Mouse (Mus musculus) common myeloid progenitor, adult 5-6 weeks (primary cell): ENCODE data around the gene Asmt. TPM values are rescaled to one million over a fixed set of nuclear protein-coding genes. Genes with fewer than 3 reads are reported as not detected.
A peak's percentile ranks its signal among the peaks of the same experiment; 100 is the strongest.

Experiments used
- ATAC-seq: replicated peaks from 2 replicates; pipeline ENCODE4 v1.8.0; 2016; ENCODE audit warnings: low read depth, mild to moderate bottlenecking, moderate TSS enrichment, inconsistent platforms; ENCODE audit not compliant: poor library complexity, severe bottlenecking
- total RNA-seq: library from RNA; stranded (forward); fragments of 200-1000, 187-1606 nt; gene quantifications from 2 replicates; pipeline ENCODE4 v1.2.3, GENCODE M21; 2017

Asmt gene
- not detected in 2 replicates for total RNA-seq

GRCm38 (mm10) chrX:170672594-170673092 is at the start of gene Asmt:
TSS of gene Asmt (plus strand) at chrX:170672644.
- ATAC-seq, result peak; percentile 36; the same call in 1 of the 2 replicates

DNA sequence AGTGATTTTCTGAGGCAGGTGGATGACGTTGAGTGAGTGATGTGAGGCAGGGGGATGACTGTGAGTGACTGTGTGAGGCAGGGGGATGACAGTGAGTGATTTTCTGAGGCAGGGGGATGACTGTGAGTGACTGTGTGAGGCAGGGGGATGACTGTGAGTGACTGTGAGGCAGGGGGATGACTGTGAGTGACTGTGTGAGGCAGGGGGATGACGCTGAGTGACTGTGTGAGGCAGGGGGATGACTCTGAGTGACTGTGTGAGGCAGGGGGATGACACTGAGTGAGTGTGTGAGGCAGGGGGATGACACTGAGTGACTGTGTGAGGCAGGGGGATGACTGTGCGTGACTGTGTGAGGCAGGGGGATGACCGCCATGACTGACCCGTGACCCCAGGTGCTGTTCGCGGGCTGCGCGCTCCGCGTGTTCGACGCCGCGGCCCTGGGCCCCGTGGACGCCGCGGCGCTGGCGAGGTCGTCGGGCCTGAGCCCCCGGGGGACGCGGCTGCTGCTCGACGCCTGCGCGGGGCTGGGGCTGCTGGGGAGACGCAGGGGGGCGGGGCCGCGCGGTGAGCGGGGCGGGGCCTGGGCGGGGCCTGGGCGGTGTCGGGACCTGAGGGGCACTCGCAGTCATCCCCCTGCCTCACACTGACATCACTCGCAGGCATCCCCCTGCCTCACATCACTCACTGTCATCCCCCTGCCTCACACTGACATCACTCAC is 948 bp downstream of the Asmt start:
- ATAC-seq, result peak; percentile 53

DNA sequence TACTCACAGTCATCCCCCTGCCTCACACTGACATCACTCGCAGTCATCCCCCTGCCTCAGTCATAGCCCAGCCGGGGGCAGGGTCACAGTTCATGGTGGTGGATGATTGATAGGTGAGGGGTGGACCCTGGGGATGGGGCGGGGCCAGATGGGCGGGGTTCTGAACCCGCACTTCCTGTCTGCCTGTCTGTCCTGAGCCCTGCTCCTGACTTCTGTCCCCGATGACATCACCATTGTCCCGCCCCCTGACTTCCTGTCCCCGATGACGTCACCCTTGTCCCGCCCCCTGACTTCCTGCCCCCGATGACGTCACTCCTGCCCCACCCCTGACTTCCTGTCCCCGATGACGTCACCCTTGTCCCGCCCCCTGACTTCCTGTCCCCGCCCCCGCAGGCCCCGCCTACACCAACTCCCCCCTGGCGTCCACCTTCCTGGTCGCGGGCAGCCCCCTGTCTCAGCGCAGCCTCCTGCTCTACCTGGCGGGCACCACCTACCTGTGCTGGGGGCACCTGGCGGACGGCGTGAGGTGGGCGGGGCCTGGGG is 1.9 kb downstream of the Asmt start:
- ATAC-seq, result 0 out of 2 replicates have a peak, but pooled peaks have one; percentile 16

GRCm38 (mm10) chrX:170674885-170675876 is 2.7 kb downstream of the Asmt start:
- ATAC-seq, result peak; percentile 27

DNA sequence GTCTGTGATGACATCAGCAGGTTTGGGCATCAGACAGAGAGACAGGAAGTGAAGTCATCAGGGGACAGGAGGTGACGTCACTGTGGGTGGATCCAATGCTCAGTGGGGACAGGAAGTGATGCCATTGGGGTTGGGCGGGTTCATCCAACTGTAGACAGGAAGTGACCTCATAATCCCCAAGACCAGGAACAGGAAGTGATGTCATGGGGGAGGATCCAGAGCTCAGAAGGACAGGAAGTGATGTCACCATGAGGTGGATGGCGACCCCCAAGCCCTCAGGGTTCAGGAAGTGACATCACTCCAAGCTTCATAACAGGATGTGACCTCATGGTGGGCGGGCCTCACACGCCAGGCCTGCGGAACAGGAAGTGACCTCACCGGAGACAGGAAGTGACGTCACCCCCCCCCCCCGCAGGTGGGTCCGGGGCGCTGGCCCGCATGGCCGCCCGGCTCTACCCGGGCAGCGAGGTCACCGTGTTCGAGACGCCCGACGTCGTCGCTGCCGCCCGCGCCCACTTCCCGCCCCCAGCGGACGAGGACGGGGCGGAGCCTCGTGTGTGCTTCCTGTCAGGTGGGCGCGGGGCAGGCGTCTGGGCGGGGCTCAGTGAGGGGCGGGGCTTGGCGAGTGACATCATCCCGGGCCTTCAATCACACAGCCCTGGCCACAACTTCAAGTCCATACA is 3.6 kb downstream of the Asmt start:
- 0 out of 2 replicates have a peak, but pooled peaks have one; percentile 10 for ATAC-seq

- ATAC-seq, result no peak
These were observed 4.3 kb downstream of the Asmt start for GRCm38 (mm10) chrX:170676606-170677239.

- no peak for ATAC-seq
These were observed 4.8 kb downstream of the Asmt start for GRCm38 (mm10) chrX:170677266-170677665.

GRCm38 (mm10) chrX:170677680-170678079 is 5.2 kb downstream of the Asmt start:
- ATAC-seq, result no peak
